8 mouse cellular contexts compared by ENCODE assay signal in genomic region chr17:22225015-22225414, GRCm38 (mm10). TPM values are rescaled to one million over a fixed set of nuclear protein-coding genes. Genes with fewer than 3 reads are reported as not detected.
DNase-seq lines count a peak whose midpoint lies in the region; ATAC-seq and TF ChIP-seq lines count a peak whose summit lies in the region.
"Not testable (repeated sequence)": the region's sequence is repeated elsewhere in the genome, so short reads cannot be mapped to it uniquely, and the experiment has no call there.

No protein-coding gene starts in this region.

- H3K9ac ChIP-seq in heart, embryonic 13.5 days = peak overlapping the region; percentile 86
- peak overlapping the region; percentile 75 for H3K9ac ChIP-seq in liver, embryonic 13.5 days
- peak overlapping the region; percentile 68 for H3K9ac ChIP-seq in midbrain, embryonic 13.5 days (replicated peaks)

- not testable (repeated sequence) for H3K9me3 ChIP-seq in heart, embryonic 13.5 days; liver, embryonic 13.5 days (replicated peaks); midbrain, embryonic 13.5 days

- not testable (repeated sequence) for H3K36me3 ChIP-seq in heart, embryonic 13.5 days; kidney, adult 2 months (ENCODE audit: control insufficient read depth, insufficient read depth, low read length); liver, embryonic 13.5 days; midbrain, embryonic 13.5 days; splenic B cell, adult 2 months (ENCODE audit: control insufficient read depth, insufficient read depth, low read length, poor library complexity, severe bottlenecking)

- DNase-seq in CD4-positive, CD25-positive, alpha-beta regulatory T cell, adult 2 months (ENCODE audit: low read depth, low spot score) = peak; percentile 8
- peak; percentile 3 for DNase-seq in brain, embryonic 14.5 days (ENCODE audit: low read depth)
- not testable (repeated sequence) for DNase-seq in kidney, adult 2 months; liver, embryonic 13.5 days
- peak; percentile 1 for DNase-seq in splenic B cell, adult 2 months (ENCODE audit: low read depth, low spot score)

- H3K27ac ChIP-seq in embryonic fibroblast, embryonic 13.5 days (ENCODE audit: insufficient read depth, low read length); kidney, adult 2 months (ENCODE audit: insufficient read depth, low read depth, low read length); liver, embryonic 13.5 days: not testable (repeated sequence)
- H3K27ac ChIP-seq in heart, embryonic 13.5 days (replicated peaks) = peak overlapping the region; percentile 85
- 0 out of 2 replicates have a peak overlapping the region, but pooled peaks have one; percentile 82 for H3K27ac ChIP-seq in midbrain, embryonic 13.5 days

- TF ChIP-seq CTCF in brain, embryonic 14.5 days (IDR thresholded peaks at IDR 0.05; ENCODE audit: borderline replicate concordance, extremely low read depth, insufficient read depth, insufficient read length); embryonic fibroblast, embryonic 13.5 days (IDR thresholded peaks at IDR 0.05; ENCODE audit: borderline replicate concordance, insufficient read depth, low read length); kidney, adult 2 months (conservative IDR thresholded peaks at IDR 0.05; ENCODE audit: insufficient read depth, insufficient read length, low read depth, low read length): not testable (repeated sequence)

- H3K4me2 ChIP-seq in heart, embryonic 13.5 days = peak overlapping the region; percentile 67
- H3K4me2 ChIP-seq in liver, embryonic 13.5 days = peak overlapping the region; percentile 65
- peak overlapping the region; percentile 58 for H3K4me2 ChIP-seq in midbrain, embryonic 13.5 days (replicated peaks)

- 0% methylated on average over 3 of the region's 3 CpGs for WGBS in heart, embryonic 13.5 days
- WGBS in kidney, adult 2 months = 3% methylated on average over 3 of the region's 3 CpGs
- WGBS in liver, embryonic 13.5 days (ENCODE audit: insufficient replicate concordance) = 0% methylated on average over 3 of the region's 3 CpGs
- 4% methylated on average over 3 of the region's 3 CpGs for WGBS in midbrain, embryonic 13.5 days

- H3K27me3 ChIP-seq in heart, embryonic 13.5 days (replicated peaks); kidney, adult 2 months (replicated peaks; ENCODE audit: control insufficient read depth, insufficient read depth, low read length); liver, embryonic 13.5 days; midbrain, embryonic 13.5 days; splenic B cell, adult 2 months (ENCODE audit: control insufficient read depth, insufficient read depth, low read length, poor library complexity, severe bottlenecking): not testable (repeated sequence)

- not testable (repeated sequence) for TF ChIP-seq POLR2A in brain, embryonic 14.5 days (IDR thresholded peaks at IDR 0.05; ENCODE audit: borderline replicate concordance, extremely low read depth, insufficient read depth, insufficient read length, poor library complexity, severe bottlenecking); embryonic fibroblast, embryonic 13.5 days (IDR thresholded peaks at IDR 0.05; ENCODE audit: low read depth, low read length); kidney, adult 2 months (IDR thresholded peaks at IDR 0.05; ENCODE audit: low read depth, low read length)

- not testable (repeated sequence) for ATAC-seq in heart, embryonic 13.5 days (ENCODE audit: extremely low read depth, insufficient number of reproducible peaks, low FRiP score, low TSS enrichment)
- ATAC-seq in liver, embryonic 13.5 days (ENCODE audit: low read depth) = peak; percentile 61
- peak; percentile 85 for ATAC-seq in midbrain, embryonic 13.5 days

- peak overlapping the region; percentile 72 for H3K4me3 ChIP-seq in embryonic fibroblast, embryonic 13.5 days (ENCODE audit: insufficient read depth, low read length)
- H3K4me3 ChIP-seq in heart, embryonic 13.5 days = peak overlapping the region; percentile 76
- peak overlapping the region; percentile 75 for H3K4me3 ChIP-seq in kidney, adult 2 months (ENCODE audit: insufficient read depth, low read depth, low read length)
- peak overlapping the region; percentile 68 for H3K4me3 ChIP-seq in liver, embryonic 13.5 days (replicated peaks)
- peak overlapping the region; percentile 67 for H3K4me3 ChIP-seq in midbrain, embryonic 13.5 days (replicated peaks)

- not testable (repeated sequence) for H3K4me1 ChIP-seq in embryonic fibroblast, embryonic 13.5 days (ENCODE audit: control insufficient read depth, insufficient read depth, low read length); heart, embryonic 13.5 days; kidney, adult 2 months (ENCODE audit: control insufficient read depth, insufficient read depth, low read length); liver, embryonic 13.5 days (replicated peaks); midbrain, embryonic 13.5 days (replicated peaks)

RNA-seq across cellular contexts. Expression of gene Zfp994, which starts 0.4 kb away (rescaled TPM):
- polyA plus RNA-seq in brain, embryonic 14.5 days (2012; rRNA removed) = 2.0 and 2.5 TPM in 2 replicates
- 4.0 and 5.5 TPM in 2 replicates for polyA plus RNA-seq in embryonic fibroblast, embryonic 13.5 days (2011; ENCODE audit: insufficient read length, low read depth, missing spikeins)
- 1.6 and 1.9 TPM in 2 replicates for polyA plus RNA-seq in heart, embryonic 13.5 days (2015; fragmentation: Nextera tagmentation; extraction: Ambion mirVana)
- 0.26 and 0.64 TPM in 2 replicates for polyA plus RNA-seq in kidney, adult 2 months (2012; rRNA removed)
- polyA plus RNA-seq in liver, embryonic 13.5 days (2015; fragmentation: Nextera tagmentation; extraction: Ambion mirVana) = 1.1 and 1.7 TPM in 2 replicates
- polyA plus RNA-seq in midbrain, embryonic 13.5 days (2015; fragmentation: Nextera tagmentation; extraction: Ambion mirVana) = 3.9 and 4.6 TPM in 2 replicates

RNA-seq across cellular contexts. Expression of gene Zfp947, which starts 59.0 kb away (rescaled TPM):
- 0.88 and 0.91 TPM in 2 replicates for polyA plus RNA-seq in brain, embryonic 14.5 days (2012; rRNA removed)
- 3.3 and 3.8 TPM in 2 replicates for polyA plus RNA-seq in embryonic fibroblast, embryonic 13.5 days (2011; ENCODE audit: insufficient read length, low read depth, missing spikeins)
- polyA plus RNA-seq in heart, embryonic 13.5 days (2015; fragmentation: Nextera tagmentation; extraction: Ambion mirVana) = 2.4 and 2.7 TPM in 2 replicates
- 0.17 and 0.26 TPM in 2 replicates for polyA plus RNA-seq in kidney, adult 2 months (2012; rRNA removed)
- 0.47 and 0.65 TPM in 2 replicates for polyA plus RNA-seq in liver, embryonic 13.5 days (2015; fragmentation: Nextera tagmentation; extraction: Ambion mirVana)
- 1.4 and 2.1 TPM in 2 replicates for polyA plus RNA-seq in midbrain, embryonic 13.5 days (2015; fragmentation: Nextera tagmentation; extraction: Ambion mirVana)
